Mouse (Mus musculus): ENCODE measurements around the gene 9530002B09Rik. TPM values are rescaled to one million over a fixed set of nuclear protein-coding genes. Genes with fewer than 3 reads are reported as not detected.

9530002B09Rik gene
- not detected for total RNA-seq (2021)
- long read RNA-seq, experiment 1, result 0 reads
- long read RNA-seq, experiment 2, result 0 reads

- intact Hi-C loops (cut with DNase I), result no loop called here
- no peak for DNase-seq
Observed at GRCm38 (mm10) chr4:122688975-122689374, at the start of gene 9530002B09Rik. 9530002B09Rik (plus strand) TSS chr4:122689275.

Other genes starting within 250 kb of the 9530002B09Rik start
- 10 to 100 TPM; 35.4 to 40.0 TPM for gene Ppt1, start 147.0 kb downstream of the 9530002B09Rik start, total RNA-seq (2021)
- 10 to 100 TPM; 62.2 to 66.9 TPM for gene Cap1, start 196.8 kb downstream of the 9530002B09Rik start, total RNA-seq (2021)

Measured in heart, postnatal 14 days (tissue).